Mouse (Mus musculus) stomach, postnatal 0 days (tissue): ENCODE results near the gene Lmntd1.

Experiments
- CTCF ChIP-seq: IDR thresholded peaks from 2 replicates; pipeline ENCODE4 v1.5.1; 2016; ENCODE audit warnings: antibody characterized with exemption, low read depth, mild to moderate bottlenecking, moderate library complexity
- EP300 ChIP-seq: optimal IDR thresholded peaks from 2 replicates; pipeline ENCODE3; 2016; ENCODE audit warnings: antibody characterized with exemption

- no peak for TF ChIP-seq CTCF
- no peak for TF ChIP-seq EP300
Observed at GRCm38 (mm10) chr6:145488251-145488650, 125.9 kb downstream of the Lmntd1 start.
